12 mouse cellular contexts compared by ENCODE assay signal in the genomic region with DNA sequence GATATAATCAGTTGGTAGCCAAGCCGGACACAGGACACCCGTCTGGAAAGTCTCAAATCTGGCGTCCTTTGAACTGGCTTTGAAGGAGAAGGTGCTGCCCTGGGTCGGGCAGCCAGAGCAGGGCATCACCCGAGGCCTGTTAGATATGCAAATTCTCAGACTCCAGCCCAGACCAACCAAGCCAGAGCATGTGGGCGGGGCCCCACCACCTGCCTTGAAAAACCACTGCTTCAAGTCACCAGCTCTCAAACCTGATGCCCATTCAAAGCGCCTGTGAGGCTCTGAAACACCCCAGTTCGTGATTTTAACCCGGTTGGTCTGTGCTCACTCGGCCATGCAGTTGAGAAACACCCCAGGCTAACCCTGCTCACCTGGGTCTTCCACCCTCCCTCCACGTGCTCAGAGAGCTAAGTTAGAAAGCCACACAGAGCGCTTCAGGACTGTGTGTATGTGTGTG.
DNase-seq lines count a peak whose midpoint lies in the region; ATAC-seq and TF ChIP-seq lines count a peak whose summit lies in the region.
"Had no signal": no experiment of that assay in that cellular context is flagged by ENCODE, and none has a peak within 500 bp of the region (broad histone marks: within the 10 kb centered on the region; RNA-seq: fewer than 3 reads in every experiment).

No protein-coding gene starts in this region.

- peaks cover 5% of the 10 kb centered on the region; the same call in 1 of the 2 replicates for H3K4me1 ChIP-seq in intestine, embryonic 14.5 days (replicated peaks; ENCODE audit: control insufficient read depth, insufficient read depth, low read length)
- H3K4me1 ChIP-seq in intestine, postnatal 0 days (replicated peaks; ENCODE audit: control insufficient read depth, insufficient read depth, low read length), result no peaks in the 10 kb centered on the region
- H3K4me1 ChIP-seq in embryonic facial prominence, embryonic 10.5 days, result peaks cover 19% of the 10 kb centered on the region
- H3K4me1 ChIP-seq in hindbrain, postnatal 0 days (ENCODE audit: insufficient read depth, low read length), result no peaks in the 10 kb centered on the region
- H3K4me1 ChIP-seq in heart, embryonic 12.5 days (replicated peaks), result peaks cover 20% of the 10 kb centered on the region

- no peak for TF ChIP-seq CTCF in intestine, postnatal 0 days (IDR thresholded peaks at IDR 0.05; ENCODE audit: low read depth)
- no peak for TF ChIP-seq CTCF in hindbrain, postnatal 0 days (IDR thresholded peaks at IDR 0.05; ENCODE audit: low read depth)

- 29% methylated on average over 12 of the region's 12 CpGs for WGBS in intestine, embryonic 14.5 days
- 44% methylated on average over 12 of the region's 12 CpGs for WGBS in intestine, postnatal 0 days
- 29% methylated on average over 12 of the region's 12 CpGs for WGBS in embryonic facial prominence, embryonic 10.5 days
- WGBS in hindbrain, postnatal 0 days, result 43% methylated on average over 12 of the region's 12 CpGs
- WGBS in heart, embryonic 12.5 days, result 22% methylated on average over 12 of the region's 12 CpGs

- H3K9ac ChIP-seq in intestine, embryonic 14.5 days (ENCODE audit: low read length), result no peak overlapping the region
- no peak overlapping the region for H3K9ac ChIP-seq in intestine, postnatal 0 days (ENCODE audit: low read depth, low read length)
- H3K9ac ChIP-seq in hindbrain, postnatal 0 days (replicated peaks; ENCODE audit: low read length), result no peak overlapping the region
- no peak overlapping the region for H3K9ac ChIP-seq in heart, embryonic 12.5 days
- H3K9ac ChIP-seq: embryonic facial prominence, embryonic 15.5 days; forebrain, embryonic 15.5 days had no signal

- no peak overlapping the region for H3K4me2 ChIP-seq in intestine, embryonic 14.5 days (ENCODE audit: low read length)
- H3K4me2 ChIP-seq in intestine, postnatal 0 days (replicated peaks; ENCODE audit: low read depth), result no peak overlapping the region
- H3K4me2 ChIP-seq in hindbrain, postnatal 0 days (ENCODE audit: low read depth, low read length), result no peak overlapping the region
- H3K4me2 ChIP-seq in heart, embryonic 12.5 days, result no peak overlapping the region
- H3K4me2 ChIP-seq: embryonic facial prominence, embryonic 15.5 days; forebrain, embryonic 15.5 days had no signal

- H3K36me3 ChIP-seq in intestine, embryonic 14.5 days (ENCODE audit: control insufficient read depth, insufficient read depth, low read length), result no peaks in the 10 kb centered on the region
- H3K36me3 ChIP-seq in intestine, postnatal 0 days (ENCODE audit: control insufficient read depth, insufficient read depth), result no peaks in the 10 kb centered on the region
- H3K36me3 ChIP-seq in embryonic facial prominence, embryonic 10.5 days (replicated peaks), result no peaks in the 10 kb centered on the region
- no peaks in the 10 kb centered on the region for H3K36me3 ChIP-seq in splenic B cell, adult 2 months (ENCODE audit: control insufficient read depth, insufficient read depth, low read length, poor library complexity, severe bottlenecking)
- no peaks in the 10 kb centered on the region for H3K36me3 ChIP-seq in hindbrain, postnatal 0 days (ENCODE audit: insufficient read depth, low read length)
- H3K36me3 ChIP-seq in heart, embryonic 12.5 days, result no peaks in the 10 kb centered on the region
- H3K36me3 ChIP-seq: embryonic facial prominence, embryonic 15.5 days; forebrain, embryonic 15.5 days had no signal

- H3K27ac ChIP-seq in intestine, embryonic 14.5 days (ENCODE audit: low read depth), result no peak overlapping the region
- H3K27ac ChIP-seq in intestine, postnatal 0 days (ENCODE audit: low read depth, low read length), result no peak overlapping the region
- H3K27ac ChIP-seq in embryonic facial prominence, embryonic 10.5 days (replicated peaks), result no peak overlapping the region
- no peak overlapping the region for H3K27ac ChIP-seq in hindbrain, postnatal 0 days
- no peak overlapping the region for H3K27ac ChIP-seq in heart, embryonic 12.5 days (ENCODE audit: poor library complexity, severe bottlenecking)
- H3K27ac ChIP-seq: embryonic facial prominence, embryonic 15.5 days; forebrain, embryonic 15.5 days had no signal

- H3K27me3 ChIP-seq in intestine, embryonic 14.5 days (replicated peaks; ENCODE audit: control insufficient read depth, insufficient read depth, low read length), result no peaks in the 10 kb centered on the region
- no peaks in the 10 kb centered on the region for H3K27me3 ChIP-seq in intestine, postnatal 0 days (replicated peaks; ENCODE audit: control insufficient read depth, insufficient read depth, low read length)
- H3K27me3 ChIP-seq in embryonic facial prominence, embryonic 10.5 days (replicated peaks; ENCODE audit: low read depth, poor library complexity, severe bottlenecking), result peaks cover 26% of the 10 kb centered on the region
- no peaks in the 10 kb centered on the region; the same call in 1 of the 2 replicates for H3K27me3 ChIP-seq in splenic B cell, adult 2 months (ENCODE audit: control insufficient read depth, insufficient read depth, low read length, poor library complexity, severe bottlenecking)
- H3K27me3 ChIP-seq in hindbrain, postnatal 0 days (ENCODE audit: insufficient read depth, low read length), result no peaks in the 10 kb centered on the region
- 0 out of 2 replicates have a peak, but pooled peaks cover 3% of the 10 kb centered on the region for H3K27me3 ChIP-seq in heart, embryonic 12.5 days (replicated peaks)
- H3K27me3 ChIP-seq: embryonic facial prominence, embryonic 15.5 days; forebrain, embryonic 15.5 days had no signal

- no peak for DNase-seq in intestine, embryonic 14.5 days (ENCODE audit: low spot score)
- DNase-seq in embryonic facial prominence, embryonic 10.5 days (ENCODE audit: low spot score), result peak; percentile 31
- DNase-seq in kidney, postnatal 10 days, result peak; percentile 52
- peak; percentile 14 for DNase-seq in splenic B cell, adult 2 months (ENCODE audit: low read depth, low spot score)
- DNase-seq in hindbrain, postnatal 0 days (ENCODE audit: low spot score), result no peak
- DNase-seq in right cerebral cortex, postnatal 10 days (ENCODE audit: low spot score in 2 of 2), result no peak
- DNase-seq: cerebellum, adult 9-11 months; lung, adult 18-20 months had no signal

- no peaks in the 10 kb centered on the region for H3K9me3 ChIP-seq in intestine, embryonic 14.5 days (ENCODE audit: control insufficient read depth, low read length)
- H3K9me3 ChIP-seq in intestine, postnatal 0 days (ENCODE audit: control insufficient read depth), result 0 out of 2 replicates have a peak, but pooled peaks cover 3% of the 10 kb centered on the region
- no peaks in the 10 kb centered on the region for H3K9me3 ChIP-seq in embryonic facial prominence, embryonic 10.5 days
- H3K9me3 ChIP-seq in hindbrain, postnatal 0 days (ENCODE audit: low read length), result no peaks in the 10 kb centered on the region
- peaks cover 3% of the 10 kb centered on the region; the same call in 1 of the 2 replicates for H3K9me3 ChIP-seq in heart, embryonic 12.5 days (replicated peaks)
- H3K9me3 ChIP-seq: embryonic facial prominence, embryonic 15.5 days; forebrain, embryonic 15.5 days had no signal

- ATAC-seq in intestine, embryonic 14.5 days (replicated peaks; ENCODE audit: low FRiP score, low TSS enrichment, low read depth), result peak; percentile 32; the same call in 1 of the 2 replicates
- ATAC-seq in intestine, postnatal 0 days, result no peak
- no peak for ATAC-seq in hindbrain, postnatal 0 days
- ATAC-seq in heart, embryonic 12.5 days (ENCODE audit: insufficient number of reproducible peaks, low FRiP score), result no peak; the same call in 1 of the 2 replicates
- ATAC-seq: forebrain, embryonic 15.5 days had no signal

- no peak overlapping the region for H3K4me3 ChIP-seq in intestine, embryonic 14.5 days (ENCODE audit: low read depth, low read length)
- no peak overlapping the region for H3K4me3 ChIP-seq in intestine, postnatal 0 days (ENCODE audit: low read depth, low read length)
- H3K4me3 ChIP-seq in embryonic facial prominence, embryonic 10.5 days, result no peak overlapping the region
- no peak overlapping the region for H3K4me3 ChIP-seq in hindbrain, postnatal 0 days (ENCODE audit: low read length)
- H3K4me3 ChIP-seq in heart, embryonic 12.5 days, result no peak overlapping the region
- H3K4me3 ChIP-seq: embryonic facial prominence, embryonic 15.5 days; forebrain, embryonic 15.5 days had no signal

Comparison
In these comparisons a context has a peak if more than half of its experiments do, and no peak if none do; other contexts are left out.
1. DNase-seq: peak in embryonic facial prominence, embryonic 10.5 days (single experiment), kidney, postnatal 10 days (single experiment) and splenic B cell, adult 2 months (single experiment); none in intestine, embryonic 14.5 days (single experiment), hindbrain, postnatal 0 days (single experiment) and right cerebral cortex, postnatal 10 days (0 of 2).